Mouse (Mus musculus): ENCODE results near the gene Kdm4a. TPM values are rescaled to one million over a fixed set of nuclear protein-coding genes. Genes with fewer than 3 reads are reported as not detected.

The Kdm4a gene
- polyA plus RNA-seq, 2 experiments from 2014 or later: 4.3 to 14.3 TPM

DNA sequence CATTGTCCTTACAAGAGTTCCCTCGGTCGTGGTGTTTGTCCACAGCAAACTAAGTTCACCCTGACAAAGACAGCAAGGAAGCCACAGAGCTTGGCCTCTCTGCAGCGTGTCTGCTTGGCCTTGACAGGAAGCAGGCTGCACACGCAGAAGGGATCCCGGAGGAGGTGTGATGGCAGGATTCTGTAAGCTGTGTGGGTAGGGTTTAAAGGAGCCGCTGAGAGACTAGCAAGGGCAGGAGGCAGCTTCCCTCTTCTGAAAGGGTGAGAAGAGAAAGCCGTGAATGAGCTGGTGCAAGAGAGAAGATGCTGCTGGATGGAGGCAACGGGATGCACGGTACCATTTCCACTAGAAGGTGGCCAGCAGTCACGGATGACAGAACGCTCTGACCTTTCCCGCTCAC is 67.2 kb downstream of the Kdm4a start:
- ATAC-seq: no peak

GRCm38 (mm10) chr4:118109649-118110048 is 70.2 kb downstream of the Kdm4a start:
- ATAC-seq: no peak

DNA sequence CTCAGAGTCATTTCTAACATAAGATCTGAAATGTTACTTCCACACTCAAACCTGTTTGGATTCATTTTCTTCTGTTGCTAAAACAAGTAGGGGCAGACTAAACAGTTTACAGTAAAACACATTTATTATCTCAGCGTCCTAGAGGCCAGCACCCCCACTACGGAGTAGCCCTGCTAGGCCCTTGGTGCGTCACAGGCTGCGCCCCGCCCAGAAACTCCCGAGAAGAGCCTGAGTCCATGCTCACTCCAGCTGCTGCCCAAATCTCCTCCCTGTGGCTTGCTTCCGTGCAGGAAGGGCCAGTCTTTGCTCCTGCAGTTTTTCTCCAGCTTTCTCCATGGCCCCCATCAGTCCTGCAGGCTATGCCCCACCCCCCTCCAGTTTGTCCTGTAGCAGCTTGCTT is 71.1 kb downstream of the Kdm4a start:
- no peak for ATAC-seq

- ATAC-seq: no peak
Measured at GRCm38 (mm10) chr4:118105256-118106053, 74.4 kb downstream of the Kdm4a start.

- ATAC-seq: no peak
Measured at GRCm38 (mm10) chr4:118103280-118103830, 76.5 kb downstream of the Kdm4a start.

- ATAC-seq: no peak
Measured at GRCm38 (mm10) chr4:118101497-118101896, 78.3 kb downstream of the Kdm4a start.

GRCm38 (mm10) chr4:118099637-118100364 is 80.0 kb downstream of the Kdm4a start:
- ATAC-seq: no peak

DNA sequence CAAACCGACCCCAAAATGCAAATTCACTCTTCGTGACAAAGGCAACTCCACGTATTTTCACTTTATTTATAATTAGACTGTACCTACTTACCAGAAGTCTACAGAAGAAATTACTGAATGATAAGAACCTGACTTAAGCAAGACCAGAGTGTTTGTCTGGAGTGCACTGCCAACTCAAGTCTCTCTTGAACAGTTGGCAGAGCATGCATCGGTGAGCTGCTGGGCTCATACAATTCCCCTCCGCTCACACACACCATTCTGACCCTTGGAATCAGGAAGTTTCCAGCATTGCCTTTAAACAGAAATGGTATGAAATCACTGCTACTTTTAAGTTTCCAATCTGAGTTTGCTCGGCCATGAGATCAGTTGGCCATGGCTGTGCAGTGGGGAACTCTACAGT is 81.3 kb downstream of the Kdm4a start:
- ATAC-seq: no peak

DNA sequence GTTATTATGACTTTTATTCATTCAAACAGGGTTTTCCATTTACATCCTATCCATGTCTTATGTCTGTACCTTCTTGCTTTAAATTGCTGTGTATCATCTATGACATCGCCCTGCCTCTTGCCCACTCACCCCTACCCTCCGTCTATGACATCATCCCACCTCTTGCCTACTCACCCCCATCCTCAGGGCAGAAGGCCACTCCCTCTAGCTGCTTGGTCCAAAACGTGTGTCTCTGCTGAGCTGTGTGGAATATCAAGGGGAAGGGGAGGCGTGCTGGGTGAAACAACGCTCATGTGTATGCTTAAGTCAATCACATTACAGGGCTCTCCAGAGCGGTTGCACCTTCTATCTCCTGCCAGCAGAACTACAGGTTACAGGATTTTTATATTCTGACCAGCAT is 83.8 kb downstream of the Kdm4a start:
- no peak for ATAC-seq

GRCm38 (mm10) chr4:118092784-118093457 is 86.9 kb downstream of the Kdm4a start:
- ATAC-seq: no peak

- ATAC-seq: no peak
Measured at GRCm38 (mm10) chr4:118090449-118090848, 89.4 kb downstream of the Kdm4a start.

DNA sequence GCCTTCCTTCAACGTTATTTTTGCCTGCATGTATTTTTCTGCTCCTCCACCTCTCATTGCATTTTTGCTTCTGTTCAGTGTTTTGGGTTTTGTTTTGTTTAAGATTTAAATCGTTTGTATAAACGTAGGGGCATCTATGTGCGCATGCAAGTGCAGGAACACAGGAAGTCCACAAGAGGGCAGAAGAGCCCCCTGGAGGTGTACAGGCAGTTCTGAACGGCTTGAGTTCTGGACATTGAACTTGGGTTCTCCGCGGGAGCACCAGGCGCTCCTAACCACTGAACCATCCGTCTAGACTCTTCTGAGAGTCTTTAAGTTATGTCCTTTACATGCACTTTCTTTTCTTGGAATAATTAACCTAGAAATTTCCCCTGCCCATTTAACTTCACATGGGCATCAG is 89.9 kb downstream of the Kdm4a start:
- ATAC-seq: no peak

DNA sequence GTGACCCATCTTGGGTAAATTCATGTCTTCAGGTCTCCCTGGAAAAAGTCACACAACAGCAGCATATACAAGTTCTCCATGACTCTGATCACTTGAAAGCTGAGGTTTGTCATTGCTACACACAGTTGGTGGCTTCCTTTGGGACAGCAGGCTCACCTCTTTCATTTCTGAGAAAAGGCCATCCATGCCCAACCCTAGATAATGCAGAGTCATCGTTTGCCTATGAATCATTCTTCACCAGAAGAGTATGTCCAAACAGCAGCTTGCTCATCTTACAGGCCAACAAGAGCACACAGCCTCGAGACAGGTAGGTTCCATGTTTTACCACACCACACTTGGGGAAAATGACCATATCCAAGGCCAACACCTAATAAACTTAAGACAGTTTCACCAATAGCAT is 91.1 kb downstream of the Kdm4a start:
- ATAC-seq: no peak

Other genes with a start within 250 kb of the Kdm4a start
- gene St3gal3, start 45.1 kb downstream of the Kdm4a start, polyA plus RNA-seq (2017; shearing (Covaris generic)): under 1 TPM; 0.38 to 0.52 TPM
- under 1 TPM; 0.39 to 0.65 TPM for gene Ptprf, start 111.4 kb upstream of the Kdm4a start, polyA plus RNA-seq (2017; shearing (Covaris generic))
- 10 to 100 TPM in 1 of 2 experiments, 1 to 10 TPM in 1; 9.7 to 13.5 TPM for gene Szt2, start 229.2 kb upstream of the Kdm4a start, polyA plus RNA-seq (2017; shearing (Covaris generic))
- gene Med8, start 229.3 kb upstream of the Kdm4a start, polyA plus RNA-seq (2017; shearing (Covaris generic)): 100 to 1,000 TPM; 110 to 111 TPM
- gene Elovl1, start 248.1 kb upstream of the Kdm4a start, polyA plus RNA-seq (2017; shearing (Covaris generic)): 100 to 1,000 TPM; 115 to 129 TPM

All from CD4-positive, CD25-positive, alpha-beta regulatory T cell, adult 4 months (primary cell).